Mouse (Mus musculus): ENCODE data around the gene Ctso.

DNA sequence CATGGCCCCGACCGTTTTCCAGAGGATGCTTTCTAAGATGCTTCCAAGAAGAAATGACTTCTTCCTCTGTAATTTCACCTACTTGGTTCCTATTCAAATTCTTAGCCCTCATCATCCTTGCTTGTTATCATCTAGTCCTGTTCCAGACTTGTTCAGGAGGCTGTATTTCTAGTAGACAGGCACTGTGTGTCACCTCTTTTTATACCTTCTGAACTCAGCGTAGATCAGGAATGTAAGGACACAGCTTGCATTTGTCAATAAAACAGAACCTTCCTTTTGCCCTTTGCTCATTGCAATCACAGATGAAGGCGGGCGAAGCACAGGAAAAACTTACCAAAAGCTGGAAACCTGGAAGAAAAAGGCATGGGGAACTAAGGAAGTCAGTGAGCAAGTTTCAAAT is 49.6 kb downstream of the Ctso start, which contains the start of gene Asic5:
- TF ChIP-seq EP300 (optimal IDR thresholded peaks at IDR 0.05) = no peak
- TF ChIP-seq CTCF (IDR thresholded peaks at IDR 0.05; ENCODE audit: low read depth) = no peak
